Comparison of ENCODE assay signal across 8 mouse cellular contexts in the genomic region with DNA sequence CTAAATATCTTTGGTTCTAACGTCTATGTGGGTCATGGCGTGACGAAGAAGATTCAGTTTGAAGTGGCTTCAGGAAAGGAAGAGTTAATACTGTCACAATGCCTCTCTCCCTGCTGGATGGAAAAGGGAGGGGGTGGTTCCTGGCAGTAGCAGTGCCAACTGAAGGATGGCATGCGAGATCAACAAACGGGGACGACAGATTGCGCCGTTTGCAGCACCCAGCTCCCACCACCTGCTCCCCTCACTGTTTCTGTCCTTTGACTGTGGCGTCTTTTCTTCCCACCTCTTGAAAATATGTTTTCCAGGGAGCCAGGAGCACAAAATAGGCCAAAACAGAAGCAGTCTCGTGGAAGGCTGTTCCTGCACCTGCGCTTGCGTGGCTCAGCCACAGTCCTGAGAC.
A peak's percentile ranks its signal among the peaks of the same experiment; 100 is the strongest.
DNase-seq lines count a peak whose midpoint lies in the region; ATAC-seq lines count a peak whose summit lies in the region.

No protein-coding gene starts in this region.

- H3K4me3 ChIP-seq in hindbrain, embryonic 13.5 days = no peak overlapping the region
- no peak overlapping the region for H3K4me3 ChIP-seq in hindbrain, embryonic 10.5 days
- H3K4me3 ChIP-seq in forebrain, embryonic 14.5 days (ENCODE audit: low read depth, low read length) = no peak overlapping the region

- peak overlapping the region; percentile 81 for H3K27ac ChIP-seq in hindbrain, embryonic 13.5 days
- H3K27ac ChIP-seq in hindbrain, embryonic 10.5 days = no peak overlapping the region
- peak overlapping the region; percentile 73 for H3K27ac ChIP-seq in forebrain, embryonic 14.5 days (ENCODE audit: low read depth, low read length)

- DNase-seq in hindbrain, embryonic 10.5 days (ENCODE audit: low spot score) = no peak
- DNase-seq in forebrain, embryonic 14.5 days (ENCODE audit: low spot score) = peak; percentile 91
- peak; percentile 65 to 74 for DNase-seq in layer of hippocampus, postnatal 10 days (ENCODE audit: low spot score in 2 of 2)
- peak; percentile 80 to 82 for DNase-seq in right cerebral cortex, adult 2 months (ENCODE audit: low spot score in 2 of 2)
- DNase-seq in B cell, adult 2 months = no peak
- DNase-seq in thymus, postnatal 0 days (ENCODE audit: low spot score) = no peak

- ATAC-seq in hindbrain, embryonic 13.5 days (ENCODE audit: low FRiP score) = no peak
- ATAC-seq in forebrain, embryonic 14.5 days = peak; percentile 50; the same call in 1 of the 2 replicates
- no peak for ATAC-seq in megakaryocyte progenitor cell, adult 5-6 weeks (replicated peaks; ENCODE audit: poor library complexity)

- peaks cover 51% of the 10 kb centered on the region for H3K4me1 ChIP-seq in hindbrain, embryonic 13.5 days (replicated peaks)
- peaks cover 36% of the 10 kb centered on the region for H3K4me1 ChIP-seq in hindbrain, embryonic 10.5 days (replicated peaks)
- peaks cover 39% of the 10 kb centered on the region for H3K4me1 ChIP-seq in forebrain, embryonic 14.5 days (ENCODE audit: control insufficient read depth, insufficient read depth, low read length)

- H3K4me2 ChIP-seq in hindbrain, embryonic 13.5 days = peak overlapping the region; percentile 29
- no peak overlapping the region for H3K4me2 ChIP-seq in forebrain, embryonic 14.5 days (ENCODE audit: low read length)

- no peak overlapping the region for H3K9ac ChIP-seq in hindbrain, embryonic 13.5 days
- no peak overlapping the region for H3K9ac ChIP-seq in forebrain, embryonic 14.5 days (ENCODE audit: low read length)

- 58% methylated on average over 12 of the region's 12 CpGs for WGBS in hindbrain, embryonic 13.5 days
- WGBS in hindbrain, embryonic 10.5 days = 84% methylated on average over 12 of the region's 12 CpGs
- WGBS in forebrain, embryonic 14.5 days = 39% methylated on average over 12 of the region's 12 CpGs

- no peaks in the 10 kb centered on the region for H3K9me3 ChIP-seq in hindbrain, embryonic 13.5 days
- H3K9me3 ChIP-seq in hindbrain, embryonic 10.5 days = no peaks in the 10 kb centered on the region
- H3K9me3 ChIP-seq in forebrain, embryonic 14.5 days (replicated peaks; ENCODE audit: control insufficient read depth, low read length) = no peaks in the 10 kb centered on the region

- no peaks in the 10 kb centered on the region for H3K36me3 ChIP-seq in hindbrain, embryonic 13.5 days
- H3K36me3 ChIP-seq in hindbrain, embryonic 10.5 days = no peaks in the 10 kb centered on the region
- no peaks in the 10 kb centered on the region for H3K36me3 ChIP-seq in forebrain, embryonic 14.5 days (ENCODE audit: control insufficient read depth, insufficient read depth, low read length)

- H3K27me3 ChIP-seq in hindbrain, embryonic 13.5 days = peaks cover 4% of the 10 kb centered on the region; the same call in 1 of the 2 replicates
- no peaks in the 10 kb centered on the region for H3K27me3 ChIP-seq in hindbrain, embryonic 10.5 days (ENCODE audit: insufficient read depth, poor library complexity, severe bottlenecking)
- H3K27me3 ChIP-seq in forebrain, embryonic 14.5 days (replicated peaks; ENCODE audit: control insufficient read depth, insufficient read depth, low read length) = no peaks in the 10 kb centered on the region

Comparison
In these comparisons a context has a peak if more than half of its experiments do, and no peak if none do; other contexts are left out.
1. DNase-seq: peak in forebrain, embryonic 14.5 days (single experiment), layer of hippocampus, postnatal 10 days (2 of 2) and right cerebral cortex, adult 2 months (2 of 2); none in hindbrain, embryonic 10.5 days (single experiment), B cell, adult 2 months (0 of 2) and thymus, postnatal 0 days (single experiment).